Mouse (Mus musculus) urinary bladder, adult 18-20 months (tissue): ENCODE measurements around the gene Klhl29.

Source experiments
- DNase-seq, 2 experiments: peaks; one replicate each; pipeline ENCODE4 v3.0.0; 2022; ENCODE audit warnings: low spot score in 2 of 2, mixed read lengths in 2 of 2

The Klhl29 gene

DNA sequence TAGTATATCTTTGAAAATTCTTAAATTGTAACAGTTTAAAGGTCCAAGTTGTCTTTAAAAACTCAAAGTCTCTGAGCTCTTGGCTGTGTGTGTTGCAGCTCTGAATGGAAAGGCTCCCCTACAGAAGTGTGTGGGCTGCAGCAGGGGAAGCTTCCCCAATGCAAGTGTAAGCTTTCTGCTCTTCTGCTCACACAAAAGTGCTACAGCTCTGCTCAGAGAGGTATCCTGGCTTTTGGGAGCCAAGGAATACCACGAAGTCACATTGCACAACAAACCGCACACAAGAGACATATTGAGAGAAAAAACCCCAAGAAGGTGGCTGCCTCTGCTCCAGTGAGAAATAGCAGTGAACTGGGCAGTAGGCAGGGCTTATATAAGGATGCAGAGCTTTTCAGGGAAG, 337.5 kb downstream of the Klhl29 start:
- no peak for DNase-seq

- DNase-seq: no peak
Observed at GRCm38 (mm10) chr12:5029035-5029434, 346.4 kb downstream of the Klhl29 start.
